Mouse (Mus musculus) C2C12 (cell line): ENCODE results near the gene Misp. TPM values are rescaled to one million over a fixed set of nuclear protein-coding genes. Genes with fewer than 3 reads are reported as not detected.

Source experiments
- H3K27me3 ChIP-seq: one replicate; pipeline ENCODE4 v1.6.1; 2011; ENCODE audit not compliant: control insufficient read depth, insufficient read depth, insufficient read length
- H3K36me3 ChIP-seq: one replicate; pipeline ENCODE4 v1.6.1; 2011; ENCODE audit not compliant: control insufficient read depth, insufficient read depth
- H3K4me3 ChIP-seq: one replicate; pipeline ENCODE4 v1.5.1; 2011; ENCODE audit warnings: mild to moderate bottlenecking, control low read depth; ENCODE audit not compliant: poor library complexity, insufficient read depth, severe bottlenecking
- H3K79me2 ChIP-seq: one replicate; pipeline ENCODE4 v1.6.1; 2011; ENCODE audit not compliant: control insufficient read depth, insufficient read depth
- H3K79me3 ChIP-seq: one replicate; pipeline ENCODE4 v1.6.1; 2011; ENCODE audit warnings: low read depth, control low read depth
- H3ac ChIP-seq: one replicate; pipeline ENCODE3; 2011; ENCODE audit warnings: low read depth; ENCODE audit not compliant: control insufficient read depth, insufficient read length
- CEBPB ChIP-seq: IDR thresholded peaks from one replicate; pipeline ENCODE4 v1.6.1; 2011; ENCODE audit warnings: low read depth, mild to moderate bottlenecking, control low read depth, moderate library complexity
- CTCF ChIP-seq: IDR thresholded peaks from one replicate; pipeline ENCODE4 v1.5.1; 2011; ENCODE audit not compliant: control insufficient read depth, insufficient read depth, insufficient read length
- FOSL1 ChIP-seq: IDR thresholded peaks from one replicate; pipeline ENCODE4 v1.8.0; 2011; ENCODE audit warnings: mild to moderate bottlenecking, low read length; ENCODE audit not compliant: poor library complexity, insufficient read depth, severe bottlenecking
- MAX ChIP-seq: IDR thresholded peaks from one replicate; pipeline ENCODE4 v1.6.1; 2011; ENCODE audit warnings: mild to moderate bottlenecking, control low read depth
- MYOD1 ChIP-seq: IDR thresholded peaks from one replicate; pipeline ENCODE4 v1.6.1; 2011; ENCODE audit warnings: low read depth; ENCODE audit not compliant: control insufficient read depth, insufficient read length
- MYOG ChIP-seq: IDR thresholded peaks from one replicate; pipeline ENCODE4 v1.6.1; 2011; ENCODE audit not compliant: control insufficient read depth, insufficient read length; ENCODE audit errors: extremely low read depth
- USF1 ChIP-seq: IDR thresholded peaks from one replicate; pipeline ENCODE4 v1.6.1; 2011; ENCODE audit warnings: low read depth, mild to moderate bottlenecking, control low read depth, moderate library complexity
- polyA plus RNA-seq: library from polyadenylated mRNA; unstranded; fragments of >200 nt; fragmentation: generic; extraction: Trizol; gene quantifications from one replicate; pipeline ENCODE4 v1.2.1, GENCODE M21; 2012; ENCODE audit warnings: missing spikeins

Gene Misp
- polyA plus RNA-seq, 1 experiment, result not detected

GRCm38 (mm10) chr10:79783920-79784800 is 36.6 kb upstream of the Misp start:
- Histone ChIP-seq H3K79me2 (no peaks in the 10 kb centered on the region), H3K36me3 (no peaks in the 10 kb centered on the region), H3K79me3 (no peaks in the 10 kb centered on the region), H3K27me3 (no peaks in the 10 kb centered on the region), H3ac (no peak overlapping the region), H3K4me3 (no peak overlapping the region)
- TF ChIP-seq CEBPB, result no peak
- TF ChIP-seq MAX, result no peak
- TF ChIP-seq FOSL1, result no peak
- no peak for TF ChIP-seq MYOG
- no peak for TF ChIP-seq MYOD1
- TF ChIP-seq USF1, result no peak
- TF ChIP-seq CTCF, result no peak

- Histone ChIP-seq H3K79me3 (no peaks in the 10 kb centered on the region), H3K4me3 (no peak overlapping the region), H3ac (no peak overlapping the region), H3K79me2 (peaks cover under 1% of the 10 kb centered on the region), H3K36me3 (no peaks in the 10 kb centered on the region), H3K27me3 (no peaks in the 10 kb centered on the region)
- TF ChIP-seq MAX (peak; percentile 12), CEBPB (no peak), CTCF (peak; percentile 42)
Measured at GRCm38 (mm10) chr10:79788386-79789158, 32.2 kb upstream of the Misp start.

- Histone ChIP-seq H3K36me3 (no peaks in the 10 kb centered on the region), H3K4me3 (no peak overlapping the region), H3K27me3 (no peaks in the 10 kb centered on the region), H3K79me2 (peaks cover 9% of the 10 kb centered on the region), H3K79me3 (no peaks in the 10 kb centered on the region), H3ac (no peak overlapping the region)
- TF ChIP-seq MYOD1, result no peak
- TF ChIP-seq CEBPB, result no peak
- no peak for TF ChIP-seq USF1
- no peak for TF ChIP-seq FOSL1
- no peak for TF ChIP-seq MAX
- no peak for TF ChIP-seq CTCF
- no peak for TF ChIP-seq MYOG
Measured at GRCm38 (mm10) chr10:79789581-79789980, 31.2 kb upstream of the Misp start.

- peaks cover 20% of the 10 kb centered on the region for H3K79me2 ChIP-seq
- TF ChIP-seq USF1 (no peak), CEBPB (no peak), CTCF (no peak), MYOG (no peak), MYOD1 (no peak), FOSL1 (no peak), MAX (no peak)
- no peak within 1 kb of the TSS for H3ac ChIP-seq
- H3K4me3 ChIP-seq, result no peak within 1 kb of the TSS
- no peaks in the 10 kb centered on the region for H3K36me3 ChIP-seq
- no peaks in the 10 kb centered on the region for H3K27me3 ChIP-seq
- H3K79me3 ChIP-seq, result no peaks in the 10 kb centered on the region
Measured at GRCm38 (mm10) chr10:79790861-79791260, 29.9 kb upstream of the Misp start, which contains the start of gene Prss57. TSS of gene Prss57 (minus strand) at chr10:79790961.

GRCm38 (mm10) chr10:79792339-79793040 is 28.3 kb upstream of the Misp start:
- H3ac ChIP-seq, result no peak overlapping the region
- peaks cover 33% of the 10 kb centered on the region for H3K79me2 ChIP-seq
- H3K27me3 ChIP-seq, result no peaks in the 10 kb centered on the region
- H3K79me3 ChIP-seq, result no peaks in the 10 kb centered on the region
- H3K4me3 ChIP-seq, result no peak overlapping the region
- TF ChIP-seq FOSL1 (no peak), CEBPB (no peak), USF1 (no peak), MAX (no peak), CTCF (no peak), MYOG (no peak), MYOD1 (no peak)
- no peaks in the 10 kb centered on the region for H3K36me3 ChIP-seq
